Mouse (Mus musculus): ENCODE data around the gene Ppil6. TPM values are rescaled to one million over a fixed set of nuclear protein-coding genes. Genes with fewer than 3 reads are reported as not detected.

Ppil6 gene
- polyA plus RNA-seq, 1 experiment, result 3.2 TPM

GRCm38 (mm10) chr10:41477278-41478181, 12.7 kb upstream of the Ppil6 start:
- TF ChIP-seq CTCF (conservative IDR thresholded peaks at IDR 0.05; ENCODE audit: insufficient read depth, insufficient read length, low read depth, low read length) (no peak), POLR2A (IDR thresholded peaks at IDR 0.05; ENCODE audit: low read depth, low read length) (no peak)
- no peaks in the 10 kb centered on the region for H3K4me1 ChIP-seq (ENCODE audit: control insufficient read depth, insufficient read depth, low read length)
- H3K4me3 ChIP-seq (ENCODE audit: insufficient read depth, low read depth, low read length), result peak overlapping the region; percentile 67
- no peaks in the 10 kb centered on the region for H3K27me3 ChIP-seq (replicated peaks; ENCODE audit: control insufficient read depth, insufficient read depth, low read length)
- 22% methylated on average over 20 of the region's 20 CpGs for WGBS
- no peaks in the 10 kb centered on the region for H3K36me3 ChIP-seq (ENCODE audit: control insufficient read depth, insufficient read depth, low read length)
- H3K27ac ChIP-seq (ENCODE audit: insufficient read depth, low read depth, low read length), result no peak overlapping the region
- peak; percentile 78 for DNase-seq

GRCm38 (mm10) chr10:41479961-41480360, 10.3 kb upstream of the Ppil6 start:
- Histone ChIP-seq H3K27ac (ENCODE audit: insufficient read depth, low read depth, low read length) (no peak overlapping the region), H3K27me3 (replicated peaks; ENCODE audit: control insufficient read depth, insufficient read depth, low read length) (no peaks in the 10 kb centered on the region), H3K4me3 (ENCODE audit: insufficient read depth, low read depth, low read length) (no peak overlapping the region), H3K4me1 (ENCODE audit: control insufficient read depth, insufficient read depth, low read length) (no peaks in the 10 kb centered on the region), H3K36me3 (ENCODE audit: control insufficient read depth, insufficient read depth, low read length) (no peaks in the 10 kb centered on the region)
- no peak for DNase-seq
- TF ChIP-seq CTCF (conservative IDR thresholded peaks at IDR 0.05; ENCODE audit: insufficient read depth, insufficient read length, low read depth, low read length) (no peak), POLR2A (IDR thresholded peaks at IDR 0.05; ENCODE audit: low read depth, low read length) (no peak)
- WGBS, result 98% methylated on average over 3 of the region's 3 CpGs

GRCm38 (mm10) chr10:41480938-41481880, 9.0 kb upstream of the Ppil6 start:
- DNase-seq, result no peak
- no peak overlapping the region for H3K4me3 ChIP-seq (ENCODE audit: insufficient read depth, low read depth, low read length)
- TF ChIP-seq CTCF (conservative IDR thresholded peaks at IDR 0.05; ENCODE audit: insufficient read depth, insufficient read length, low read depth, low read length) (no peak), POLR2A (IDR thresholded peaks at IDR 0.05; ENCODE audit: low read depth, low read length) (no peak)
- H3K27ac ChIP-seq (ENCODE audit: insufficient read depth, low read depth, low read length), result no peak overlapping the region
- 73% methylated on average over 33 of the region's 33 CpGs for WGBS
- H3K4me1 ChIP-seq (ENCODE audit: control insufficient read depth, insufficient read depth, low read length), result no peaks in the 10 kb centered on the region
- H3K27me3 ChIP-seq (replicated peaks; ENCODE audit: control insufficient read depth, insufficient read depth, low read length), result no peaks in the 10 kb centered on the region
- H3K36me3 ChIP-seq (ENCODE audit: control insufficient read depth, insufficient read depth, low read length), result no peaks in the 10 kb centered on the region

- H3K27ac ChIP-seq (ENCODE audit: insufficient read depth, low read depth, low read length), result no peak overlapping the region
- DNase-seq, result no peak
- H3K4me1 ChIP-seq (ENCODE audit: control insufficient read depth, insufficient read depth, low read length), result no peaks in the 10 kb centered on the region
- WGBS, result 86% methylated on average over 7 of the region's 7 CpGs
- no peaks in the 10 kb centered on the region for H3K27me3 ChIP-seq (replicated peaks; ENCODE audit: control insufficient read depth, insufficient read depth, low read length)
- H3K4me3 ChIP-seq (ENCODE audit: insufficient read depth, low read depth, low read length), result no peak overlapping the region
- no peaks in the 10 kb centered on the region for H3K36me3 ChIP-seq (ENCODE audit: control insufficient read depth, insufficient read depth, low read length)
- TF ChIP-seq POLR2A (IDR thresholded peaks at IDR 0.05; ENCODE audit: low read depth, low read length) (no peak), CTCF (conservative IDR thresholded peaks at IDR 0.05; ENCODE audit: insufficient read depth, insufficient read length, low read depth, low read length) (no peak)
Measured at GRCm38 (mm10) chr10:41482446-41482845, 7.8 kb upstream of the Ppil6 start.

- no peak for DNase-seq
- no peaks in the 10 kb centered on the region for H3K27me3 ChIP-seq (replicated peaks; ENCODE audit: control insufficient read depth, insufficient read depth, low read length)
- H3K36me3 ChIP-seq (ENCODE audit: control insufficient read depth, insufficient read depth, low read length), result no peaks in the 10 kb centered on the region
- no peak overlapping the region for H3K4me3 ChIP-seq (ENCODE audit: insufficient read depth, low read depth, low read length)
- H3K27ac ChIP-seq (ENCODE audit: insufficient read depth, low read depth, low read length), result no peak overlapping the region
- 79% methylated on average over 16 of the region's 16 CpGs for WGBS
- H3K4me1 ChIP-seq (ENCODE audit: control insufficient read depth, insufficient read depth, low read length), result peaks cover 10% of the 10 kb centered on the region
- TF ChIP-seq CTCF (conservative IDR thresholded peaks at IDR 0.05; ENCODE audit: insufficient read depth, insufficient read length, low read depth, low read length), result no peak
- TF ChIP-seq POLR2A (IDR thresholded peaks at IDR 0.05; ENCODE audit: low read depth, low read length), result no peak
Measured at GRCm38 (mm10) chr10:41485778-41486177, 4.5 kb upstream of the Ppil6 start.

- TF ChIP-seq POLR2A (IDR thresholded peaks at IDR 0.05; ENCODE audit: low read depth, low read length) (no peak), CTCF (conservative IDR thresholded peaks at IDR 0.05; ENCODE audit: insufficient read depth, insufficient read length, low read depth, low read length) (no peak)
- Histone ChIP-seq H3K36me3 (ENCODE audit: control insufficient read depth, insufficient read depth, low read length) (no peaks in the 10 kb centered on the region), H3K4me3 (ENCODE audit: insufficient read depth, low read depth, low read length) (no peak overlapping the region), H3K4me1 (ENCODE audit: control insufficient read depth, insufficient read depth, low read length) (peaks cover 13% of the 10 kb centered on the region), H3K27ac (ENCODE audit: insufficient read depth, low read depth, low read length) (no peak overlapping the region), H3K27me3 (replicated peaks; ENCODE audit: control insufficient read depth, insufficient read depth, low read length) (no peaks in the 10 kb centered on the region)
- DNase-seq, result no peak
- WGBS, result 81% methylated on average over 14 of the region's 14 CpGs
Measured at GRCm38 (mm10) chr10:41486506-41487170, 3.6 kb upstream of the Ppil6 start.
